Mouse (Mus musculus) gastrocnemius, adult 8-10 months (tissue): ENCODE data around the gene Slc7a11. TPM values are rescaled to one million over a fixed set of nuclear protein-coding genes. Genes with fewer than 3 reads are reported as not detected.
"Not testable (repeated sequence)": the region's sequence is repeated elsewhere in the genome, so short reads cannot be mapped to it uniquely, and the experiment has no call there.

Source experiments
- DNase-seq, 2 experiments: peaks; one replicate each; pipeline ENCODE4 v3.0.0; 2022; ENCODE audit warnings: low spot score in 2 of 2
- total RNA-seq, 4 experiments: library from RNA; stranded (reverse); gene quantifications; 2 replicates each; pipeline ENCODE4 v1.2.4; 2022

Gene Slc7a11
- under 1 TPM in 3 of 4 experiments, not detected in 1; 0.05 to 0.12 (median 0.09) TPM for total RNA-seq

GRCm38 (mm10) chr3:50443421-50443916, at the start of gene Slc7a11:
TSS of gene Slc7a11 (minus strand) at chr3:50443614.
- no peak for DNase-seq

- DNase-seq = no peak
These were observed 48.3 kb upstream of the Slc7a11 start for GRCm38 (mm10) chr3:50491678-50492077.

- DNase-seq = no peak
These were observed 40.7 kb upstream of the Slc7a11 start for GRCm38 (mm10) chr3:50484076-50484475.

- DNase-seq = no peak
These were observed 18.8 kb upstream of the Slc7a11 start for GRCm38 (mm10) chr3:50462223-50462622.

- no peak for DNase-seq
These were observed 13.7 kb upstream of the Slc7a11 start for GRCm38 (mm10) chr3:50457136-50457535.

GRCm38 (mm10) chr3:50456564-50456963, 13.2 kb upstream of the Slc7a11 start:
- DNase-seq = no peak

- no peak for DNase-seq
These were observed 12.6 kb upstream of the Slc7a11 start for GRCm38 (mm10) chr3:50456023-50456422.

- no peak for DNase-seq
These were observed 1.8 kb upstream of the Slc7a11 start for GRCm38 (mm10) chr3:50445050-50445775.

- DNase-seq = no peak
These were observed 528 bp upstream of the Slc7a11 start for GRCm38 (mm10) chr3:50443942-50444341.

- no peak for DNase-seq
These were observed 797 bp downstream of the Slc7a11 start for GRCm38 (mm10) chr3:50442341-50443292.

GRCm38 (mm10) chr3:50441330-50441729, 2.1 kb downstream of the Slc7a11 start:
- no peak for DNase-seq

GRCm38 (mm10) chr3:50440409-50440808, 3.0 kb downstream of the Slc7a11 start:
- DNase-seq = no peak

- no peak for DNase-seq
These were observed 4.0 kb downstream of the Slc7a11 start for GRCm38 (mm10) chr3:50439429-50439828.

- no peak for DNase-seq
These were observed 4.7 kb downstream of the Slc7a11 start for GRCm38 (mm10) chr3:50438520-50439253.

GRCm38 (mm10) chr3:50438081-50438480, 5.3 kb downstream of the Slc7a11 start:
- DNase-seq = not testable (repeated sequence)

GRCm38 (mm10) chr3:50436409-50436808, 7.0 kb downstream of the Slc7a11 start:
- DNase-seq = not testable (repeated sequence)

GRCm38 (mm10) chr3:50433831-50434230, 9.6 kb downstream of the Slc7a11 start:
- DNase-seq = no peak

GRCm38 (mm10) chr3:50430811-50431210, 12.6 kb downstream of the Slc7a11 start:
- DNase-seq = no peak

- no peak for DNase-seq
These were observed 21.7 kb downstream of the Slc7a11 start for GRCm38 (mm10) chr3:50421480-50422277.

- DNase-seq = no peak
These were observed 24.3 kb downstream of the Slc7a11 start for GRCm38 (mm10) chr3:50419161-50419560.

- no peak for DNase-seq
These were observed 36.6 kb downstream of the Slc7a11 start for GRCm38 (mm10) chr3:50406771-50407170.
